Mouse (Mus musculus) fat pad, adult 2 months (tissue): ENCODE data around the gene Cd207.
"Not testable (repeated sequence)": the region's sequence is repeated elsewhere in the genome, so short reads cannot be mapped to it uniquely, and the experiment has no call there.

Experiments
- DNase-seq: peaks from one replicate; pipeline ENCODE4 v3.0.0-alpha.2; 2011; ENCODE audit warnings: low read depth, low spot score; ENCODE audit errors: extremely low read depth

Gene Cd207

DNA sequence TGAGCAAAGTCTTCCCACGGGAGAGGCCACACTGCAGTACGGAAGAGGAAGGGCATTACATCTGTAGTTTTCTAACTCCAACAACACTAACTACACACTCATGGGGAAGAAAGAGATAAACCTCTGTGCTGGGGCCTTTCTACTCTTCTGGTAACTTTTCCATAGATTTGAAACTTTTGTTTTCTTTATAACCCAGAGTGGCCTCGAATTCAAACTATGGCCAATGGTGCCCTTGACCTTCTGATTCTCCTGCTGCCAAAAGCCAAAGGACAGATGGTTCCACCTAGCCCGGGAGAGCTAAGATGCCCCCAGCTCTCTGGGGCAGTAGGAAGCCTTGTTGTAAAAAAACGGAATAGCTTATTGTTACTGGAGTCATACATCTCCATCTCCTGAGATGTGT lies 22.3 kb upstream of the Cd207 start:
- no peak for DNase-seq

GRCm38 (mm10) chr6:83697932-83698331 lies 20.3 kb upstream of the Cd207 start:
- no peak for DNase-seq

- DNase-seq: no peak
Measured at GRCm38 (mm10) chr6:83696684-83697083, 19.0 kb upstream of the Cd207 start.

DNA sequence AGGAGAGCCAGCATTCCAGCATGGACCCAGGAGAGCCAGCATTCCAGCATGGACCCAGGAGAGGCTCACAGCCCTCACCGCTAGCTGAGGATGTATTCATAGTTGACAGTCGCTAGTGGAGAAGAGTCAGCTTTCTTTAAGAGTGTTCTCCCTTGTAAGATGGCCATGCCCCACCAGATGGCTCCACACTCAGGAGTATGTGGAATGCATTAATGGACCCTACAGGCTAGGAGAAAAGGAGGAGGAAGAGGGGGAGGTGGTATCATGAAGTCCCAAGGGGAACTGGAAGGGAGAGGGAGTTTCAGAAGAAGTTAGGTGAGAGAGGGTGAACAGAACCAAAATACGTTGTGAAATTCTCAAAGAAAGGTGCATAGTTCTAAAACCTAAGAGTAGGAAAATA lies 18.1 kb upstream of the Cd207 start:
- DNase-seq: no peak

- DNase-seq: no peak
Measured at GRCm38 (mm10) chr6:83693835-83694234, 16.2 kb upstream of the Cd207 start.

DNA sequence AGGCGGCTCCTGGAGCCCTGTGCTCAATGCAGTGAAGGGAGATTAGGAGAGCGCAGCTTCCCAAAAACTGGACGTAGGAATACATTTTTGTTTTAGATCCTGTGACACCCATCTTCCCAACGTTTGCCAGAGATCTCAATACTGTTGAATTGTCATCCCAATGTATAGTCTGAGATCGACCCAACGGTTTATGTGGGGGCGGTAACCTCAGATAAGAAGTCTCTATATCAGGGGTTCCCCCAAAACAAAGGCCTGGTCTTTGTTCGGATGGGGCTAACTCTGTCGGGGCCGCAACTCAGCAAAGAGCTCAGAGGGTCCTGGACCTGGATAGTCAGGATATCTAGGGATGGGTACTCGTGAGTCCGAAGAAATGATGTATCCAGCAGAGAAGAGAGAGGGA lies 15.3 kb upstream of the Cd207 start:
- DNase-seq: no peak

DNA sequence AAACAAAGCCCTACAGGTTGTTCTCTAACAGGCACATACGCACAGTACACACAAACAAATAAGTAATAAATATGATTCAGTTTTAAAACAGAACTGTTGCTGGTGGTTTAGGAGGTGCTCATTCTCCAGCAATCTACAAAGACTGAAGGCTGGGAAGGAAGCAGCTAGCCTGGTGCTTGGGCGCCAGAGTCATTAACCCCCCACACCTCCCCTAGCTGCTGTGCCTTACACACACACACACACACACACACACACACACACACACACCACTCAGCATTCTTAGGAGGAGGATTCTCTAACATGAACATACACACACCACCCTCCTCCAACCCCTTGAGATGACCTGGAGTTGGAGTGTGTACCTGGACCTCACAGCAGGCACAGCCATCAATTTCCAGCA lies 13.3 kb upstream of the Cd207 start:
- DNase-seq: no peak

DNA sequence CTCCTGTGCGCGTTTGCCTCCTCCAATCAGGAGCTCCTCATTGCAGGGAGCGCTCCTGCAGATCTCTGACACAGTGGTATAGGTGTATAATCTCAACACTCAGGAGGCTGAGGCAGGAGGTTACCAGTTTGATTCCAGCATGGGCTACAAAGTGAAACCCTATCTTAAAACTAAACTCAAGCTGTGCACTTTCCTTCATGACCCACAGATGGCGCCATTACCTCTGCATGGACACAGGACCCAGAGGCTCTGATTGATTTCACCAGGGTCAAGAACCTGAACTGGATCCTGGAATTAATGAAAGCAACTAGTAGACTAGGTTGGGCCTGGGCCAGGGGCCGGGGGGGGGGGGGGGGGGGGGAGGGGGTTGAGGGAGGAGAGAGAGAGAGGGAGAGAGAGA lies 12.6 kb upstream of the Cd207 start:
- DNase-seq: no peak

- DNase-seq: no peak
Measured at GRCm38 (mm10) chr6:83689374-83689773, 11.7 kb upstream of the Cd207 start.

GRCm38 (mm10) chr6:83673395-83673794 lies 4.3 kb downstream of the Cd207 start:
- no peak for DNase-seq

DNA sequence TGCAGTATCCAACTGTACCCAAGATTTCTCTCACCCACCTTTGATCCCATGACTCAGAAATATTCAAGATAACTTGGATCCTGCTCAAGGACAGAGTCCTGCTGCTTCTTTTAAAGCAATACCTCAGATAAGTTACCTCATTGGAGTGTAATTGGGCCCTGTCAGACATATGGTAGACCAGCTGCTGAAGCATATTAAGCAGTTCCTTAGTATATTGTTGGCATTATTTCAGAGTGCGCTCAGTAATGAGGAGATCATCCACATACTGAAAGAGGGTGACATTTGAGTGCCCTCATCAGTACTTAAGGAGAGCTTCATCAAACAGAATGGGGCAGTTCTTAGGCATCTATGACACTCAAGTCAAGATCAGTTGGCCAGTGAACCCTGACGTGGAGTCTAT lies 12.6 kb downstream of the Cd207 start:
- DNase-seq: no peak

DNA sequence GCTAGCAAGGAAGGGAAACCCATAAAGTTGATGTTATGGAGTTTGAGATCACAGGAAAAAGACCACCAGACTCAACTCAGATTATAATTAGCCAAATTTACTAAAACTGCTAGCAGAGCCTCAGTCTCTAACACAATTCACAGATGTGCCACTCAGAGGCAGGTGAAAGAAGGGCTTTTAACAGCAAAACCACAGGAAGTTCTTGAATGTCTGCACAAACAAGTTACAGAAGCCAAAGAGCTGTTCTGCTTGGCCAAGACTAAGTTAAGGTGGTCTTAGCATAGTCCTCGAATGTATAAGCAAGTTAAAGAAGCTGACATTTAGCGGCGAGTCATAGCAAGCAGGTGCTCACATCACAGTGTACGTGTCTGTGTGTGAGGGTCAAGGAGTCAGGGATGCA lies 16.8 kb downstream of the Cd207 start:
- no peak for DNase-seq

DNA sequence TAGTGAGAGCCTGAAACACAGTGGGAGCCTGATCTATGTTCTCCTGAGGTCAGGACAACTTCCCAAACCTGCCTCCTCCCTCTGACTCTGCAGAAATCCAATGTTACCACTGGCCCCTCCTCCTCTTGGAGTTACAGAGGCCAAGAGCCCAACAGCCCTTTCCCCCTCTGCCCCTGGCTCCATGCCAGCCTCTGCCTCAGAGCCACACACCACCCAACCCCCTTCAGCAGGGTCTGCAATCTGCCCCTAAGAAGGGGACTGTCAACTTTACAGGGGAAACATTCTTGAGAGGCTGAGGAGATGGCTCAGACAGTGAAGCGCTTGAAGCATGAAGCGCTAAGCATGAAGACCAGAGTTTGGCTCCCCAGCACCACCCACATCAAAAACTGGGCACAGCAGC lies 21.6 kb downstream of the Cd207 start, which contains the start of gene Clec4f:
Clec4f (minus strand) TSS at position 101 of the 400 bp plus-strand sequence.
- no peak for DNase-seq

GRCm38 (mm10) chr6:83646715-83647114 lies 30.9 kb downstream of the Cd207 start:
- DNase-seq: no peak

- no peak for DNase-seq
Measured at GRCm38 (mm10) chr6:83635329-83635728, 42.3 kb downstream of the Cd207 start.

DNA sequence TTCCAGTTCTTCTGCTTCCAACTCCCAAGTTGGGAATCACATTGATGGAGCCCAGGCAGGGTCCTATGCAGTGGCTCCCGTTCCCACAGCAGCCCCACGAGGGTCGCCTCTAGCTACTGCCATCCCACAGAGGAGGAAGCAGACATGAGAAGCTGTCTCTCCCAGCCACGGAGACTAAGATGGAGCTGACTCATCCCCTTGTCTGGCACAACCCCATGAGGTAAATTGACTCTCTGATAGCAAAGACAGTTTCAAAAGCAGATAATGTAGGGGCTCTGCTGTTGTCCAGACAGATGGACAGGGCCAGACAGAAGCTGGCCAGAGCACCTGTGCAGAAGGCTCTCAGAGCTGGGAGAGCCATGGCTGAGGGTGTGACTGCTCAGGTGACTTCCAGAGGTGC lies 43.0 kb downstream of the Cd207 start:
- not testable (repeated sequence) for DNase-seq

DNA sequence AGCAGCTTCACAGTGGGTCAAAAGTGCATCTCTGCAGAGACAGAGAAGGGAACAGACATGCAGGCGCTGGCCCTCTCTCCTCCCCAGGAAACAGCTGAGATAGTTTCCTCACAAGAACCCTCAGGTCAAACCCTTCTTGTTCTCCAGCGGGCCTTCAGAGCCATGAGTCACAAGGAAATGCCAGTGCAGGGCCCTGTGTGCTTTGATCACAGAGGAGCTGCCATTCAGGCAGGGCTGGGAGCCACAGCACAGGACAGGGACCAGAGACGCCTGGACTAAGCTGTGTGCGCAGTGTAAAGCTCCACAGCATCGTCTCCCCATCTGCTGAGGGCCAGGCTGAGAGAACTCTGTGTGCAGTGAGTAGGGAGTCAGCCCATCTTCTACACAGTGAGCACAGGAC lies 43.6 kb downstream of the Cd207 start:
- DNase-seq: not testable (repeated sequence)

- DNase-seq: no peak
Measured at GRCm38 (mm10) chr6:83631815-83632214, 45.8 kb downstream of the Cd207 start.

- DNase-seq: no peak
Measured at GRCm38 (mm10) chr6:83626781-83627180, 50.9 kb downstream of the Cd207 start.
